Mouse (Mus musculus): ENCODE results near the gene Ccdc57. TPM values are rescaled to one million over a fixed set of nuclear protein-coding genes. Genes with fewer than 3 reads are reported as not detected.

The Ccdc57 gene
- polyA plus RNA-seq, 1 experiment: 34.6 TPM

- H3K4me3 ChIP-seq (ENCODE audit: control insufficient read depth, low read depth, low read length): no peak overlapping the region
- peaks cover 5% of the 10 kb centered on the region for H3K4me1 ChIP-seq (ENCODE audit: control insufficient read depth, insufficient read depth, low read length)
- H3K36me3 ChIP-seq (ENCODE audit: control insufficient read depth, insufficient read depth, low read length): no peaks in the 10 kb centered on the region
- no peak for TF ChIP-seq CTCF (IDR thresholded peaks at IDR 0.05; ENCODE audit: control insufficient read depth, insufficient read depth, insufficient replicate concordance, low read depth, low read length)
- no peak for TF ChIP-seq POLR2A (IDR thresholded peaks at IDR 0.05; ENCODE audit: control insufficient read depth, low read depth, low read length)
- no peak overlapping the region for H3K27ac ChIP-seq (ENCODE audit: control insufficient read depth, insufficient read depth, low read depth, low read length)
- H3K27me3 ChIP-seq (ENCODE audit: control insufficient read depth, insufficient read depth, low read length): no peaks in the 10 kb centered on the region
Measured at GRCm38 (mm10) chr11:120940959-120941358, 8.3 kb upstream of the Ccdc57 start.

GRCm38 (mm10) chr11:120939712-120940341, 7.2 kb upstream of the Ccdc57 start:
- Histone ChIP-seq H3K27ac (ENCODE audit: control insufficient read depth, insufficient read depth, low read depth, low read length) (no peak overlapping the region), H3K36me3 (ENCODE audit: control insufficient read depth, insufficient read depth, low read length) (no peaks in the 10 kb centered on the region), H3K27me3 (ENCODE audit: control insufficient read depth, insufficient read depth, low read length) (no peaks in the 10 kb centered on the region), H3K4me3 (ENCODE audit: control insufficient read depth, low read depth, low read length) (no peak overlapping the region), H3K4me1 (ENCODE audit: control insufficient read depth, insufficient read depth, low read length) (peaks cover 5% of the 10 kb centered on the region; the same call in 1 of the 2 replicates)
- TF ChIP-seq CTCF (IDR thresholded peaks at IDR 0.05; ENCODE audit: control insufficient read depth, insufficient read depth, insufficient replicate concordance, low read depth, low read length) (no peak), POLR2A (IDR thresholded peaks at IDR 0.05; ENCODE audit: control insufficient read depth, low read depth, low read length) (no peak)

GRCm38 (mm10) chr11:120938795-120939194, 6.1 kb upstream of the Ccdc57 start:
- H3K27me3 ChIP-seq (ENCODE audit: control insufficient read depth, insufficient read depth, low read length): no peaks in the 10 kb centered on the region
- H3K36me3 ChIP-seq (ENCODE audit: control insufficient read depth, insufficient read depth, low read length): no peaks in the 10 kb centered on the region
- H3K4me3 ChIP-seq (ENCODE audit: control insufficient read depth, low read depth, low read length): no peak overlapping the region
- H3K27ac ChIP-seq (ENCODE audit: control insufficient read depth, insufficient read depth, low read depth, low read length): no peak overlapping the region
- no peak for TF ChIP-seq POLR2A (IDR thresholded peaks at IDR 0.05; ENCODE audit: control insufficient read depth, low read depth, low read length)
- peaks cover 5% of the 10 kb centered on the region; the same call in 1 of the 2 replicates for H3K4me1 ChIP-seq (ENCODE audit: control insufficient read depth, insufficient read depth, low read length)

GRCm38 (mm10) chr11:120937976-120938375, 5.3 kb upstream of the Ccdc57 start:
- H3K4me3 ChIP-seq (ENCODE audit: control insufficient read depth, low read depth, low read length): no peak overlapping the region
- H3K4me1 ChIP-seq (ENCODE audit: control insufficient read depth, insufficient read depth, low read length): peaks cover 9% of the 10 kb centered on the region
- no peaks in the 10 kb centered on the region for H3K27me3 ChIP-seq (ENCODE audit: control insufficient read depth, insufficient read depth, low read length)
- H3K36me3 ChIP-seq (ENCODE audit: control insufficient read depth, insufficient read depth, low read length): no peaks in the 10 kb centered on the region
- no peak overlapping the region for H3K27ac ChIP-seq (ENCODE audit: control insufficient read depth, insufficient read depth, low read depth, low read length)
- TF ChIP-seq CTCF (IDR thresholded peaks at IDR 0.05; ENCODE audit: control insufficient read depth, insufficient read depth, insufficient replicate concordance, low read depth, low read length): no peak
- no peak for TF ChIP-seq POLR2A (IDR thresholded peaks at IDR 0.05; ENCODE audit: control insufficient read depth, low read depth, low read length)

- H3K4me3 ChIP-seq (ENCODE audit: control insufficient read depth, low read depth, low read length): no peak overlapping the region
- H3K36me3 ChIP-seq (ENCODE audit: control insufficient read depth, insufficient read depth, low read length): no peaks in the 10 kb centered on the region
- H3K27me3 ChIP-seq (ENCODE audit: control insufficient read depth, insufficient read depth, low read length): no peaks in the 10 kb centered on the region
- no peak overlapping the region for H3K27ac ChIP-seq (ENCODE audit: control insufficient read depth, insufficient read depth, low read depth, low read length)
- no peak for TF ChIP-seq POLR2A (IDR thresholded peaks at IDR 0.05; ENCODE audit: control insufficient read depth, low read depth, low read length)
- no peak for TF ChIP-seq CTCF (IDR thresholded peaks at IDR 0.05; ENCODE audit: control insufficient read depth, insufficient read depth, insufficient replicate concordance, low read depth, low read length)
- H3K4me1 ChIP-seq (ENCODE audit: control insufficient read depth, insufficient read depth, low read length): peaks cover 8% of the 10 kb centered on the region
Measured at GRCm38 (mm10) chr11:120931479-120931878, 1.2 kb downstream of the Ccdc57 start.

DNA sequence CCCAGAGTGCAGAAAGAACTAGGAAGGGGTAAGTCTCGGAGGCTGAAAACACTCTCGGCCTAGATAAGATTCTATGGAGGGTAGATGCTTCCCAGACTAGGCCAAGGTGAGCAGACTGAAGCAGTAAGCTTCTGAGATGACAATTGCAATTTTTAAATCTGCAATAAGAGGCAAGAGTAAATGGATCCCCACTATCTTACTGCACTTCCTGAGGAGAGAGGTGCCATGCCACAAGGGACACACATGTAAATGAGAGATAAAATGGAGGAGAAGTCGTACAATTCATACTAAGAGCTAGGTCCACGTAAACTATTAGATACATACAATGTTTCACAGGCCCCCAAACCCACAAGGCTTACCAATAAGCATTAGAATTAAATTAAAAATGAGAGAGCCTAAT, 4.2 kb downstream of the Ccdc57 start:
- Histone ChIP-seq H3K27ac (ENCODE audit: control insufficient read depth, insufficient read depth, low read depth, low read length) (no peak overlapping the region), H3K27me3 (ENCODE audit: control insufficient read depth, insufficient read depth, low read length) (no peaks in the 10 kb centered on the region)
- TF ChIP-seq POLR2A (IDR thresholded peaks at IDR 0.05; ENCODE audit: control insufficient read depth, low read depth, low read length) (no peak), CTCF (IDR thresholded peaks at IDR 0.05; ENCODE audit: control insufficient read depth, insufficient read depth, insufficient replicate concordance, low read depth, low read length) (no peak)

DNA sequence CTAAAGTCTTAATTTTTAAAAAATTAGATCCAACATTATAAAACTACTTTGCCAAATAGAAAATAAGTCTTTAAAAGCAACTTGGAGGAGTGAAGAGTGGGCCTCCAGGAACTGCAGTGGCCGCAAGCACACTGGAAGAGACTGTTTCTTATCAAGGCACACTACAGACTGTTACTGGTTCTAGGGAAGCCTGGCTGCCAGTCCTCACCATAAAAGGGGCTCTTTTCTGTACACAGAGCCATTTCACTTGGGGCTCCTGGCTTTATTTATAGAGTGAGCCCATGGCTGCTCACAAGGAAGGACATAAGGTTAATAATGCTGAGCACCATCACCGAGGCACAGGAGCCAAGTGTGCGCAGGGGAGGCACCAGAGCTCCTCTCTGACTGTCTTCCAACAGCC, 10.1 kb downstream of the Ccdc57 start:
- Histone ChIP-seq H3K4me3 (ENCODE audit: control insufficient read depth, low read depth, low read length) (no peak overlapping the region), H3K27me3 (ENCODE audit: control insufficient read depth, insufficient read depth, low read length) (no peaks in the 10 kb centered on the region), H3K4me1 (ENCODE audit: control insufficient read depth, insufficient read depth, low read length) (no peaks in the 10 kb centered on the region), H3K36me3 (ENCODE audit: control insufficient read depth, insufficient read depth, low read length) (no peaks in the 10 kb centered on the region; the same call in none of the 2 replicates), H3K27ac (ENCODE audit: control insufficient read depth, insufficient read depth, low read depth, low read length) (no peak overlapping the region)
- TF ChIP-seq POLR2A (IDR thresholded peaks at IDR 0.05; ENCODE audit: control insufficient read depth, low read depth, low read length) (no peak), CTCF (IDR thresholded peaks at IDR 0.05; ENCODE audit: control insufficient read depth, insufficient read depth, insufficient replicate concordance, low read depth, low read length) (no peak)

More for the DNA sequence above, 4.2 kb downstream of the Ccdc57 start:
- Histone ChIP-seq H3K4me3 (ENCODE audit: control insufficient read depth, low read depth, low read length) (no peak overlapping the region), H3K36me3 (ENCODE audit: control insufficient read depth, insufficient read depth, low read length) (no peaks in the 10 kb centered on the region), H3K4me1 (ENCODE audit: control insufficient read depth, insufficient read depth, low read length) (peaks cover 8% of the 10 kb centered on the region)
